Mouse (Mus musculus) testis, postnatal 10 days (tissue): ENCODE measurements around the gene Cerk.
"Not testable (repeated sequence)": the region's sequence is repeated elsewhere in the genome, so short reads cannot be mapped to it uniquely, and the experiment has no call there.

Experiments
- DNase-seq: peaks from one replicate; pipeline ENCODE4 v3.0.0; 2021; ENCODE audit warnings: low spot score

Cerk gene

GRCm38 (mm10) chr15:86112707-86113341 lies 73.1 kb downstream of the Cerk start:
- no peak for DNase-seq

- no peak for DNase-seq
Observed at GRCm38 (mm10) chr15:86110361-86111103, 75.4 kb downstream of the Cerk start.

GRCm38 (mm10) chr15:86109650-86110211 lies 76.2 kb downstream of the Cerk start:
- no peak for DNase-seq

- no peak for DNase-seq
Observed at GRCm38 (mm10) chr15:86109245-86109644, 76.7 kb downstream of the Cerk start.

- no peak for DNase-seq
Observed at GRCm38 (mm10) chr15:86107831-86108471, 78.0 kb downstream of the Cerk start.

GRCm38 (mm10) chr15:86105751-86106150 lies 80.2 kb downstream of the Cerk start:
- DNase-seq: no peak

- no peak for DNase-seq
Observed at GRCm38 (mm10) chr15:86105345-86105697, 80.6 kb downstream of the Cerk start.

- DNase-seq: no peak
Observed at GRCm38 (mm10) chr15:86104401-86105344, 81.3 kb downstream of the Cerk start.

- DNase-seq: no peak
Observed at GRCm38 (mm10) chr15:86102308-86102707, 83.6 kb downstream of the Cerk start.

GRCm38 (mm10) chr15:86101585-86101984 lies 84.4 kb downstream of the Cerk start:
- no peak for DNase-seq

- DNase-seq: no peak
Observed at GRCm38 (mm10) chr15:86097871-86098270, 88.1 kb downstream of the Cerk start.

GRCm38 (mm10) chr15:86096604-86097020 lies 89.3 kb downstream of the Cerk start:
- DNase-seq: not testable (repeated sequence)

- no peak for DNase-seq
Observed at GRCm38 (mm10) chr15:86095722-86096603, 90.0 kb downstream of the Cerk start.

GRCm38 (mm10) chr15:86094324-86095121 lies 91.4 kb downstream of the Cerk start:
- no peak for DNase-seq

GRCm38 (mm10) chr15:86093236-86093635 lies 92.7 kb downstream of the Cerk start:
- no peak for DNase-seq

GRCm38 (mm10) chr15:86091998-86092670 lies 93.8 kb downstream of the Cerk start:
- DNase-seq: no peak

- no peak for DNase-seq
Observed at GRCm38 (mm10) chr15:86091201-86091997, 94.5 kb downstream of the Cerk start.

GRCm38 (mm10) chr15:86090578-86090977 lies 95.4 kb downstream of the Cerk start:
- no peak for DNase-seq
